Mouse (Mus musculus) mesoderm, embryonic 11.5 days (tissue): ENCODE results near the gene Rnf103.

Experiments
- DNase-seq: peaks from one replicate; pipeline ENCODE4 v3.0.0-alpha.2; 2012; ENCODE audit warnings: low read depth, low spot score

Rnf103 gene

DNA sequence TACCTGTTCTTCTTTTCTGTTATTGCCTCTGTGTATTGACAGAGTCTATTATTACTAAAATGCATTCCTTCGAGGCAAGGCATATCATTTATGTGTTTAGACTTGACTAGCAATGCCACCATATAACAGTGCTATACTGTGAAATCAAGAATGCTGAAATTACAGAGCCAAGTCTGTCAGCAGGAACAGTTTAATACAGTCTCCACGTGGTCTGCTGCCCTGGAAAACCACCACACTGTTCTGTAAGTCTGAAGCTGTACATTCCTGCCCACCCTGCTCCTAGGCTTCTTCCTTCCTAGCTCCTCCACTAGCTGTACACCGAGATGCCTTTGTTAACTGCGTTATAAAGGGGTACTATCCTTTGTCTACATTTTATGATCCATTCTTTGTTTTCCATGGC lies 1.6 kb upstream of the Rnf103 start:
- DNase-seq: no peak

DNA sequence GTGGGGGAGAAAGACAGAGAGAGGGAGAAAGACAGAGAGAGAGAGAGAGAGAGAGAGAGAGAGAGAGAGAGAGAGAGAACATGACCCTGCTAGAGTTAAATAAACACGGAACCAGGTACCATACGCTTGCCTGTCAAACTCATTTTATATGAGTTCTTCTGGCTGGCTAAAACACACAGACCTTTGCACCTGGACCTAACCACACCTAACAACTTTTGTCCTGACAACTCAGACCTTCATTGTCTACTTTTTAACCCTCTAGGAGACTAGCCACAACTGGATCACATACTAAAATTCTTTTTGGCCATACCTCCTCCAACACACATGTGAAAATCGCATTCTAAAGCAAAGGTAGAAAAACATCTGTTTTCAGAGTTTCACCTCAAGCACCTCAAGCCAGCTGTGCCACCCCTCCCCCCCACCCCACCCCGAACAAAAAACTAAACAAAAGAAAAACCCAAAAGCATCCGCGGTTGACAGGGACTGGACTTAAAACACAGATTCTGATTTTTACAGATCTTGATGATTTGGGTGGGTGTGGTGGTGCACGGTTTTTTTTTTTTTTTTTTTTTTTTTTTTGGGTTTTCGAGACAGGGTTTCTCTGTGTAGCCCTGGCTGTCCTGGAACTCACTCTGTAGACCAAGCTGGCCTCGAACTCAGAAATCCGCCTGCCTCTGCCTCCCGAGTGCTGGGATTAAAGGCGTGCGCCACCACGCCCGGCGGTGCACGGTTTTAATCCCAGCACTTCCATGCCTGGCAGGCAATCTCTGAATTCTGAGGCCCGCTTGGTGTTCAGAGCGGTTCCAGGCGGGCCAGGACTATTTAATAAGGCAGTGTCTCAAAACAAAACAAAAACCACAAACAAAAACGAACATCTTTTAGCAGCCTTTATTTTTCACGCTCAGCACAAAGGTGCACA lies 679 bp upstream of the Rnf103 start:
- no peak for DNase-seq

DNA sequence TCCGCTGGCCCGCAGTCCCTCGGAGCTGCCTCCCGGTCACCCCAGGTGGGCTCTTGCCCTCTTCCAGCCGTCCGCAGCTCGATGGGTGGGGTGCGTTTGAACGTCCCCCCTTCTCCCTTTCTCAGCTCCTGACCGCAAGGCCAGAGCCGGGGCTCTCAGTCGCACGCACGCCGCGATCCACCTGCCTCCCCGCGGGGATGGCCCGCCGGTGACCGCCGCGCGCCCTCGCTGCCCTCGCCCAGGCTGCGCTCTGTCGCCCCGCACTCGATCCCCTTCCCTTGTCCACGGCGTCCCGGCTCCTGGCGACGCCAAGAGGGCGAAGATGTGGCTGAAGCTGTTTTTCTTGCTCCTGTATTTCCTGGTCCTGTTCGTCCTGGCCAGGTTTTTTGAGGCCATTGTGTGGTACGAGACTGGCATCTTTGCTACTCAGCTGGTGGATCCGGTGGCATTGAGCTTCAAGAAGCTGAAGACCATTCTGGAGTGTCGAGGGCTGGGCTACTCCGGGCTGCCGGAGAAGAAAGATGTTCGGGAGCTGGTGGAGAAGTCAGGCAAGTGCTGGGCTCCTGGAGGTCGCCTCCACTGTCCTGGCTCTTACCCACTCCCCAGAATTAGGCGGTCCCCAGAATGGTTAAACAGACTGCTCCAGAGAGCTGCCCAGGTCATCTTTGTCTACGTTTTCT lies 787 bp downstream of the Rnf103 start:
- peak; percentile 56 for DNase-seq

GRCm38 (mm10) chr6:71500575-71500974 lies 6.9 kb downstream of the Rnf103 start:
- DNase-seq: no peak

GRCm38 (mm10) chr6:71503001-71503400 lies 9.3 kb downstream of the Rnf103 start:
- DNase-seq: no peak

- DNase-seq: no peak
Observed at GRCm38 (mm10) chr6:71503670-71504069, 10.0 kb downstream of the Rnf103 start.

DNA sequence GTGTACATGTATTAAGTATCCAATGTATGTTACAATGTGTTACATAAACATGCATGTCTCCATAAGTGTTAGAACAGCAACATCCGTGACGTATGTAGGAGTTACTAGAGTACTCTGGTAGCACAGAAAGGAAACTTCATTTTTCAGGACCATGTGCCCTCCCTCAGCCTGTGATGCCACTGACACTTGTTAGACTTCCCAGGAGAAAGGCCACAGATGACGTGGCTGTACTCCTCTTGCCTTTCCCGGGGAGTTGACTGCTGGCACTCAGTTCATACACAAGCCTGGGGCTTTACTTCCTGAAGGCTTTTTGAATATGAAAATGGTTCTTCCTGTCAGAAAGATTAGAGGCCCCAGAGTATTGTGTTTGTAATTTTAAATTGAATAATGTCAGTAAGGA lies 10.4 kb downstream of the Rnf103 start:
- no peak for DNase-seq

GRCm38 (mm10) chr6:71505671-71506070 lies 12.0 kb downstream of the Rnf103 start:
- DNase-seq: no peak

GRCm38 (mm10) chr6:71519476-71519875 lies 25.8 kb downstream of the Rnf103 start:
- no peak for DNase-seq

DNA sequence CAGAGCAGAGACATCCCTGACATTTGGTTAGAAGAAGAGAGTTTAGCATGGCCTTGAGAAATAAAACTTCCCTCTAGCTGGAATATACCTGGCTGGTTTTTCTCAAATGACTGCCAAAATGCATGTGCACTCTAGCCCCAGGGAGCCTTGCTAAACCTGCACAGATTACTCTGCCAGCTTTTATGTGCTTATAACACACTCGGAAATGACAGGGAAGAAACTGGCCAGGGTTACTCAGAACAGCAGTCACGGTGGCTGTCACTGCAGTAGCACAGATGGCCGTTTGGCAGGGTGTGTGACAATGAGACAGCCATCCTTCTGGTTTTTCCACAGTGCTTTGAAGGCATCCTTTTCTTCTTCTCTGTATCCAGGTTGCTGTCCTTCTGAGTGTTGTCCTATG lies 31.9 kb downstream of the Rnf103 start:
- DNase-seq: no peak

DNA sequence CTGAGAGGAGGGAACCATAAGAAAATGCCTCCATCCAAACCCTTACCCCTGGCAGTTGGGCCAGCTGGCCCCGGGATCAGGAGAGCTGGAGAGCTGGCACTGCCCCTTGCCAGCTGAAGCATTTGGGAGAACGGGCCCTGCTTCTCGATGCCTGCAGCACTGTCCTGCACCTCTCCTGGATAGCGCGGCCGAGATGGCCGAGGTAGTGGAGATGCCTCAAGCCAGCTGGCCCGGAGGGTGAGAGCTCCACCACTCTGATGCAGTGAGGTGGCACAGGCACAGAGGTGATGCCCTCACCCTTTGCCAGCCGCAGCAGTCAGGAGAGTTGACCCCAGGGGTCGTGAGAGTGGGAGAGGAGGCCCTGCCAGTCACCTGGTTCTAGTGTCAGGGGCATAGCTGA lies 33.4 kb downstream of the Rnf103 start:
- DNase-seq: no peak

DNA sequence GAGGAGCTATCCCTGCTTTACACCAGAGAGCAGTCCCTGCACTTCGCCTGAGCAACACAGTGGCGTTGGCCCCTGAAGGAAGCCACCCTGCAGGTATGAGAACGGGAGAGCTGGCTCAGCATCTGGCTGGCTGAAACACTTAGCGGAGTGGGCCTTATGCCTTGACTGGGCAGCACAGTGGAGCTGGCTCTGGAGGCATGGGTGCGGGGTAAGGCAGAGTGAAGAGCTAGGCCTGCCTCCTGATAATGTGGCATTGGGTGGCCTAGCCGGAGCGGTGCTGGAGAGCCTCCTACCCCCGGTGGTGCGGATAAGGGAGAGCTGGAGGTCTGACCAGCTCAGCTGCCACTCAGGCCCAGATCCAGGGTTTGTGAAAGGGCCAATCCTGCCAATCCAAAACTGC lies 34.1 kb downstream of the Rnf103 start:
- DNase-seq: no peak

- DNase-seq: no peak
Observed at GRCm38 (mm10) chr6:71530176-71530575, 36.5 kb downstream of the Rnf103 start.

GRCm38 (mm10) chr6:71537286-71537685 lies 43.6 kb downstream of the Rnf103 start:
- no peak for DNase-seq

- DNase-seq: peak; percentile 94
Observed at GRCm38 (mm10) chr6:71543686-71544499, 50.2 kb downstream of the Rnf103 start, which contains the start of gene Chmp3. Gene Chmp3 (plus strand): TSS chr6:71543797.

- DNase-seq: no peak
Observed at GRCm38 (mm10) chr6:71555507-71555951, 61.8 kb downstream of the Rnf103 start.

GRCm38 (mm10) chr6:71556826-71557225 lies 63.1 kb downstream of the Rnf103 start:
- no peak for DNase-seq
